Mouse (Mus musculus) frontal cortex, postnatal 14 days (tissue): Measurements from ENCODE around the gene Kcnq5.

Source experiments
- DNase-seq, 2 experiments: peaks; one replicate each; pipeline ENCODE4 v3.0.0; 2022; ENCODE audit warnings: low spot score in 2 of 2

Kcnq5 gene

DNA sequence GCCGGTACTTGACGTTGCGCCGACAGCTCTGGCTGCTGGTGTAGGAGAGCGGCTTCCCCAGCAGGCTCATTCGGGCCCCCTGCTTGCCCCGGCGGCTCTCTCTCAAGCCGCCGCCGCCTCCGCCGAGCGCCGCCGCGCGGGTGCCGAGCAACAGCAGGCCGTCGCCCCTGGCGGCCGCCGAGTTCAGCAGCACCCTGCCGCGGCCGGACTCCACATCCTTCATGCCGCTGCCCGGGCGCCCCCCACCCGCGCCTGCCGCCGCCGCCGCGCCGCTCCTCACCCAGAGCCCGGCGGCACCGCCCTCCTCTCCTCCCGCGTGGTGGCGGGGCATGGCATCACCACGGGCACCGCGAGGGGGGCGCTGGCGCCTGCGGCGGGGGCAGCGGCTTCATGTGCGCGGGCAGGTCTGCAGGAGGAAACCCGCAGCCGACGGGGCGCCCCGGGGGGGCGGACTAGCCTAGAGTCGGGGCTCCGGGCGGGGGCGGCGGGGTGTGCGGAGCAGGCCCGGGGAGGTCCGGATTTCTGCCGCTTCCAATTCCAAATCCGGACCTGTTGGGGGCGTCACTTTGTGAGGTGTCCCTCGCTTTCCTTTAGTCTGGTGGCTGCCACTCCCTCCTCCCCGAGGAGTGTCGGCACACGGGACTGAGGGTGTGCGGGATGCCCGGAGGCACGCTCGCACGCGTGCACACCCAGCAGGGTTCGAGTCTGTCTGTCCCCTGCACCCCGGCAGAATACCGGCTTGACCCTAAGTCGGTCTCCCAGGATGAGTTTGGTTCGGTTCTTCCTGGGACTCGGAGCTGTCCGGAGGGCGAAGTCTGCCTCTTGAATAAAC, at the start of gene Kcnq5:
Gene Kcnq5 (minus strand): TSS at position 692 of the 832 bp plus-strand sequence.
- peak; percentile 43 to 47 for DNase-seq

DNA sequence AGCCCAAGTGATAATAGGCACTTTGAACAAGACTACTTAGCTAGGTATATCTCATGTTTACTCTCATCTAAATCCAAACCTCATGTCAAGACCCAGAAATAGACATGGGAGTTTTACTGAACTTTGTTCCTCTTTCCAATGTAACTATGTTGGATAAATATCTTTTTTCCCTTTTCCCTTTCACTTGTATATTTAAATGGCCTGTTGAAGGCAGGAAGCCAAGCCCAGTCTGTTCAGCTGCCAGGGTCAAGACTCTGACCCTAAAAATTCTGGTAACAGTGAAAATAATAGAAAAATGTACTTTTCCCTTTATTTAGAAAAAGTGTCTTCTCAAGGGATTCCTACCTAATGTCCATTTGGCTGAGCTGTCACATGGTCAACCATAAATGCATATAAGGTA, 18.0 kb upstream of the Kcnq5 start:
- DNase-seq: no peak

DNA sequence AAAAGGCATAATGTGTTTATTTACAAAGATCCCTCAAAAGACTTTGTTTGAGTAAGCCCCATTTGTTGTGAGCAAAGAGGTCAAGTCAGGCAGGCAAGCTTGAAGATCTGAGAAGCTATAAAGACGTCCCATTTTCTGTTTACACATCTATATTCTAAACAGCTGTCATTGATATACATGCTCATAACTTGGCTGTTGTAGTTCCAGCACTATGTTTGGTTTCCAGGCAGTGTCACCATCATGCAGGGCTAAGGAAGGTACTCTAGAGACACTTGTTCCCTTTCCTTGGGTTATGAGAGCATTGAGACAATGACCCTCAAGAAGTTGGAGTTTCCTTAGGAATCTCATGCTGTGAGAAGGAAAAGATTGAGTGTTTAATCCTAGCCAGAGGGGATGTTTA, 17.6 kb upstream of the Kcnq5 start:
- no peak for DNase-seq

- DNase-seq: no peak
Observed at GRCm38 (mm10) chr1:21974040-21974439, 12.3 kb upstream of the Kcnq5 start.

DNA sequence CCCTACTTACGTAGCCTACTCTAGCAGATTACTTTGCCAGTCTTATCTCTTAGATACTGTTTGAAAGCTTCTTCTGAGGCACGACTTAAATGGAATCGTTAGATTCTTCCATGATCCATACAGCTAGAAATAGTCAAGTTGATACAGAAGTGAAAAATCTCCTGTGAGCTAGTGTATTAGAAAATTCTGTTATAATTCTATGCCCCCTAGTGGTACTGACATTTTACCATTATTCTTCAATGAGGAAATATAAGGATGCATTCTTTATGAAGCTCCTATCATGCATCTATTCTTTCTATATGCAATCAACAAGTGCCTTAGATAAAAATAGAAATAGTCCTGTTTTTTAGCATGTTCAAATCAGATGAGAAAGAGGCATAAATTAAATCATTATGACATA, 5.4 kb upstream of the Kcnq5 start:
- no peak for DNase-seq

DNA sequence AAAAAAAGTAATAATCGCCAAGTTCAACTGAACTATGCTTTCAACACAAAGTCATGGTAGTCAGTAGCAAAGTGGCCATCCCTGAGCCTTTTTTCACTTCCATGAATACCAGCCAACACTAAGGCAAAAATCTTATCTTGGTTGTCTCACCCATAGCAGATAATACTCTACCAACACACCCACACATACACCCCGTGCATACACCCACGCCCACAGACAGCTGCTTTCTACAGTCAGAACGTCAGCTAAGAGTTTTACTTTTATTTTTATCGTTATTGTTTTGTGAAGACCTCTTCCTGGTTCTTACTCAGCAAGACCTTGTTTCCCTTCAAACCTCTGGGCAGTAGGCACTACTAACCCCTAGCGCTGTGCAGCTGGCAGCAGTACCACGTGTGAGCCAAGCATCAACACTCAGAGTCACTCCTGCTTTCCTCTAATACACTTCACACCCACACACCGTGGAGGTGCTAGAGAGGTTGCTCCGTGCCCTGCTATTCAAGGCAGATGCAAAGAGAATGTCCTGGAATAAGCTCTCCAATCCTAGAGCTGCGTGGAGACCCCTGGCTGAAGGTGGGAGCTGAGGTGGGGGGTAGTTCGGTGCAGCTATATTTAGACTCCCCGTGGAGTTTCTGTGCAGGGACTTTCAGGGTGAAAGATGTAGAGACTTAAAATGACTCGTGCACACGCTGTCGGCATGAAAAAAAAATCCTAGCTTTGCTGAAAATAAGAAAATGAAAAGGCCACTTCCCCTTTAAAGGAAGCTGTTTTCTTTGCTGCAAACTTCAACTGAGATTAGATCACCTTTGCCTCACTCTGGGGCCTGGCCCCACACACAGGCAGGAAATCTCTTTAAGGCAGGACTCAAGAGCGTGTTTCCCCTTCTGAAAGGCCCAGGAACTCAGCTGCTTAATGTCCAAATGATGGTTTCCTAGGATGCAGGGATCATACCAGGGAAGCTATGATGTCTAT, 1.4 kb upstream of the Kcnq5 start:
- DNase-seq: peak; percentile 29 to 41

DNA sequence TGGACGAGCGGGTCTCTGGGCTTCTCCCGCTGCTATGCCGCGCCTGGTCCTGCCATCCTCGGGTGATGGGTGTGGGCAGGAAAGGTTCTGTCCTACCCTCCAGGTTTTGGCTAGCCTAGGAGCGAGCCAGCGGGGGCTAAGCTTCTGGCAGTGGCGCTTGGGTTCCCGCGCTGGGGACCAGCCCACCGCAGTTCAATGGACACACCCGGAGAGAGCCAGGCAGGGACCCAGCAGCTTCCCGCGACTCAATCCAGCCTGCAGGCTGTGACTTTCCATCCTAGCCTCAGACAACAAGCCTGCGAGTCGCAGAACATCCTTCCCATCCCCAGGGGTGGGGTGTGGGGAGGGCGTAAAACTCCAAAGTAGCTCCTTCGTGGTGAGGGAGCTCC, 335 bp upstream of the Kcnq5 start:
- peak; percentile 15 to 38 for DNase-seq

GRCm38 (mm10) chr1:21960421-21961250, 1.1 kb downstream of the Kcnq5 start:
- DNase-seq: peak; percentile 43 to 51

GRCm38 (mm10) chr1:21959648-21960285, 2.0 kb downstream of the Kcnq5 start:
- DNase-seq: no peak

- no peak for DNase-seq
Observed at GRCm38 (mm10) chr1:21958013-21958412, 3.7 kb downstream of the Kcnq5 start.

DNA sequence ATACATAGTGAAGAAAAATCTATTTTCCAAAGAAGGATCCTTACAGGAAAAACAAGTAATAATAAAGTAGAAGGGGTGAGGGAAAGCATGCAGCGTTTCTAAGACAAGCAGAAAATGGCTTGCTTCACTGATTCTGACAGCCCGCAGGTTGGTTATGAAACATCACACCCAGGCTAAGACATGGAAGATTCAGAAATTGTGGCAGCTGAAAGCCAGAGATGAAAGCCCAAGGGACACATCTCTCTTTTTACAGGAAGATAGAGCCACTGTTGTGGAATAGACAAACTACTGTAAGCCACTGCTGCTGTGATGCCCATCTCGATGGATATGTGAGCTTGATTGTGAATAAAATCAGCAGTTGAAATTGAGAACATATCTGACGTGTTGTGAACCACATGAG, 20.9 kb downstream of the Kcnq5 start:
- DNase-seq: no peak

- DNase-seq: no peak
Observed at GRCm38 (mm10) chr1:21927182-21927581, 34.6 kb downstream of the Kcnq5 start.

GRCm38 (mm10) chr1:21923293-21923642, 38.5 kb downstream of the Kcnq5 start:
- DNase-seq: no peak

- no peak for DNase-seq
Observed at GRCm38 (mm10) chr1:21922578-21923292, 39.0 kb downstream of the Kcnq5 start.

DNA sequence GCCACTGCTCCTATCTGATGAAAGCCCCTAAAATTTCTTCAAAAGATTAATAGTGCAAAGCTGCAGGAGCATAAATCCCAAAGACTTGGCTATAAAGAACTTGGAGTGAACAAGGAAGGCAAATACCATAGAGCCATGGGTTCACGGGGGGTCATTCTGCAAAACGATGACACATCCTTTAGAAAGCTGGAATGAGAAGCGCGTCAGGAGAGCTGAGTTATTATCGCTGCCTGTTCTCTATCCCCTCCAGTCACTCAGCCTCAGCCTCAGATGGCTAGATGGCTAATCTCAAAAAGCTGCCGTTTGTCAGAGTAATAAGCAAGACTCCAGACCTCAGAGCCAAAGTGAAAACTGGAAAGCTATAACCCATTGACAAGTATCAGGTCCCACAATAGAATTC, 42.5 kb downstream of the Kcnq5 start:
- DNase-seq: no peak

GRCm38 (mm10) chr1:21896067-21896719, 65.5 kb downstream of the Kcnq5 start:
- DNase-seq: no peak

DNA sequence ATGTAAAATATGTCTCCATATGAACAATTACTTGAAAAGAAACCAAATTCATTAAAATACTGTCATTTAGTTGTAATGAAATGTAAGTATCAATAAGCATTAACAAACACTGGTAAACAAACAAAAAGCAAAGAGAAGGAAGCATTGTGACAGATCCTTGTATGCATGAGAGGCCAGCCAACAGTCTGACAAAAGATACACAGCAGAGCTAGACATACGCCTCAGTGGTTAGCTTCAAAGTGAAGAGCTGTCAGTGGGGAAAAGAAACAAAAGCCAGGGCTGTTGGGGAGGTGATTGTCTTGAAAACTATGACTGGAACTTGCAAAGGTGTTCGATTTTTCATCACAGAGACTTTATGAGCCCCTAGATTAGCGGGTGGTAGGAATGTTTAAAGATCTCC, 78.0 kb downstream of the Kcnq5 start:
- DNase-seq: no peak

- no peak for DNase-seq
Observed at GRCm38 (mm10) chr1:21870889-21871288, 90.9 kb downstream of the Kcnq5 start.

- DNase-seq: no peak
Observed at GRCm38 (mm10) chr1:21868484-21868883, 93.3 kb downstream of the Kcnq5 start.

DNA sequence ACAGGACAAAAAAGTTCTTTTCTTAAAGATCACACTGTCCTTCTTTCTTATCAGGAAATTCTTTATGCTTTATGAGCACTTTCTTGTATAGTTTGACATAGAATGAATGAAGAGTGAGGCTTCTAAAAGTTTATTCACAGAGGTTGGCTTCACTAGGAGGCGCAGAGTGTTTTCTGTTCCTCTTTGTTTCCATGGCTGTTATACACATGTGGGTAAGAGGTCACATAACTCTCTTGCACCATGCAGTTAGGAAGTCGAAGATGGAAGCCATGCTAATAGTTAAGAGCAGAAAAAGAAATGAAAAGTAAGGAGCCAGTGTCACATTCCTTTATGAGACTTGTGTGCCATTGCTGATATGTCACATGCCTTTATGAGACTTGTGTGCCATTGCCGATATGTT, 105.3 kb downstream of the Kcnq5 start:
- no peak for DNase-seq
